Mouse (Mus musculus): ENCODE data around the gene Prr27.

Gene Prr27

DNA sequence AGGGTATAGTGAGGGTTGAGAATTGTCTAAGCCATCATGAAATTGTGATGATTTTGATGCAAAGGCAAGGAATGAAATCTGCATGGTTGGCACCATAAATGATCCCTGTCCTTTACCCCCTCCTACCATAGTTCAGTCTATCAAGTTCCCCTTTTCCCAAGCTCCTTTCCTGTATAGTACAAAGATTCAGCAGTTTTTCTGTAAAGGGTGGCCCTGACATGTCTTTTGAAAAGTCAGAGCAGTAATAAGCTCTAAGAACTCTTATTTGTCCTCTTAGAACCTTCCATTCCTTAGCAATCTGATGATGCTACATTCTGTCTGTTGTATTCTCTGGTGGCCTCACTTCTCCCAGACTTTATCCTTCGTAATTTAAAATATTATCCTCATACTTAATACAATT lies at the start of gene Prr27:
Gene Prr27 (plus strand): TSS at position 301 of the 400 bp plus-strand sequence.
- DNase-seq: no peak

DNA sequence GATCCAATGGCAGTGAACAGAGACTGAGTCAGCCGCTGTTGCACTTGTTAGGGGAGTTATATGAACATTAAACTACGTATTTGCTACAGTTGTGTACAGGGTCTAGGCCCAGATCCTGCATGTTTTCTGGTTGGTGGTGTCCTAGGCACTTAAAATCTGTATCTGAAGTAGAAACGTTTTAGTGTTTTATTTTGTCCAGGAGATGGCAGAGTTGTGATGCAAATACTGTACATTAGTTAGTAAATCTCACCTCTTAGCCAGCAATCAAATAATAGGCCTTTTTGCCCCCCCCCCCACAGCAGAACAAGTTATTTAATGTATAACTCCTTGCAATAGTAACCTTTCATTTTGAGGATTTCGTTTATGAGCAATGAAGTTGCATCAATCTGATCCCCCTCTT lies 42.8 kb upstream of the Prr27 start:
- DNase-seq: no peak

DNA sequence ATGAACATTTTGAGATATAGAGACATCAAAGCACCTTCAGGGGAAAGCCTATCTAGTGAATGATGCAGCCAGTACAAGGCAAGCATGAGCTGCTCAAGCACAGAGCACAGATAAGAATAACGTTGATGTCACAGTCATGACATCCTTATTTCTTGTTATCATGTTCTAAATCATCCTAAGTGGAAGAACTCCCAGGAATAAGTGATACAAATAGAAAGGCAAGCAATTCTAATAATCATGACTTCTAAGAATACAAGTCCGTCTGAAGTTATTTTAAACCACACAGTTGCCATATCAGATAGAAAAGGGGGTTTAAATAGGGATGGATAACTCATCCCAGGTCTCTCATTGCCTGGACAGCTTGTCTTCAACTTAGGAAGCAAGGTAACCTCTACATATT lies 17.7 kb upstream of the Prr27 start, which contains the start of gene Csn1s2b:
Gene Csn1s2b (plus strand): TSS at position 301 of the 400 bp plus-strand sequence.
- no peak for DNase-seq

DNA sequence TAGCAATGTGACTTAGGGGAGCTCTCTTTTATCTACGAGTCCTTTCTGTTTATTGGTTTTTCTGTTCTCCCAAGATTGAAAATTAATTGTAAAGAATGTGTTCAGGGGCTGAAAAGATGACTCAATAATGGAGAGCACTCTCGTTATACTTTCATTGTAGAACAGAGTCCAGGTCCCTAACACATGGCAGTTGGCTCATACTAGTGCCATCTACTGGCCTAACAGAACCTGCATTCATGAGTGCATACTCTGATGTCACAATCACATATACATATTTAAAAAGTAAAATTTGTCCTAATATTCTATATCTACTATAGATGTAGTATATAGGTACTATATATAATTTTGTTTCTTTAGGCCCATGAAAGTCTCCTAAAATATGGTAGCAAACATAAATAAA lies 16.2 kb upstream of the Prr27 start:
- no peak for DNase-seq

DNA sequence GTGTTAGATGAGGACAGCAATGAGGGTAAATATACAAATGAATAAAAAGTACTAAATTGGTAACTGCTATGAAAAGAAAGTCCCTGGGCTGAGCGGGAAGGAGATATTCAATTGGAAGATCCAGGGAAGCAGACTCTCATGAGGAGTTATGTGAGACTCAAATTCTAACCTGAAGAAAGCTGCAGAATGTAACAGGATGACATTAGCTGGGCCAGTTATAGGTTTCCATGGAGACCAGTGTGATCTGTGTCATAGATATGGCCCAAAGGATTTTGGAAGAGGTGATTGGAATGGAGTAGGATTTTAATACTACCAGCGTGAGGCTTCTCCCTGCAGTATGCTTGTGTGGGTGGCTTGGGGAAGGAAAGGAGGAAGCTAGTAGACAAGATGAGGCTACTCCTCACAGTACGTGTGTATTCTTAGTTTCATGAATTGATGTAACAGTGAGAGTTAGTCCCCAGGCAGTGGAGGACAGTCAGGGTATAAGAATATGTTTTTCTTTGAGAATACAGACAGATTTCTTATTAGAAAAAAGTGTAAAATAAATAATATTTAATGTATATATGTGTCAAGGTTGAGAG lies 29.7 kb downstream of the Prr27 start:
- no peak for DNase-seq

DNA sequence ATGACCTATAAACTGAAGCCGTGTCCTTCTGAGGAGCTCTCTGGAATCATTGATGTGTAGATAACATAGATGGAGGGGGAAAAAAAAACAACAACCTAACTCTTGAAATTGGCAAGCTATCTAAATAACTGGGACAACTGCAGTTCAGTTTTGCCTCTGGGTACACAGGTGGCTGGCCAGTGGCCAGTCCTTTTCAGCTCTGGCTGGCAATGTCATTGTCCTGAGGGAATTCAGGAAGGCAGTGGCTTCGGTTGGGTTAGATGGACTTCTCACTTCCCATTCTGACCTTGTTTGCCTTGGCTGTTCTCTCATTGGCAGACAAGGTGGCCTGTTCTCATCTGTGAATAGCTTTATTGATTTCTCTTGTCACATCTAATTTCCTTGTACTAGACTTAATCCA lies 44.6 kb downstream of the Prr27 start:
- no peak for DNase-seq

DNA sequence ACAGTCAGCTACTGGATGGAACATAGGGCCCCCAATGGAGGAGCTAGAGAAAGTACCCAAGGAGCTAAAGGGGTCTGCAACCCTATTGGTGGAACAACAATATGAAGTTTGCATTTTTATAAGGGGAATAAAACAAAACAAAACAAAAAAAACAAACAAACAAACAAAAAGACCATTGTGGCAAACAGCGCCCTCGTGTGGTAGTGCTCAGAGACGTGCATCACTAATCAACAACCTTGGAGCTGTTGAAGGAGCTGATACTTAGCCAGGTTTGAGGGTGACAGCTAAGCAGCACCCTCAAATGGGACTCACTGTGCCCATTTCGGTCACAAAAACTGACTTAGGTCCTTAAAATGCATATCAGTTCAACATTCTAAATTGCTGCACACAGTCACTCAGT lies 45.9 kb downstream of the Prr27 start:
- peak; percentile 2 for DNase-seq

DNA sequence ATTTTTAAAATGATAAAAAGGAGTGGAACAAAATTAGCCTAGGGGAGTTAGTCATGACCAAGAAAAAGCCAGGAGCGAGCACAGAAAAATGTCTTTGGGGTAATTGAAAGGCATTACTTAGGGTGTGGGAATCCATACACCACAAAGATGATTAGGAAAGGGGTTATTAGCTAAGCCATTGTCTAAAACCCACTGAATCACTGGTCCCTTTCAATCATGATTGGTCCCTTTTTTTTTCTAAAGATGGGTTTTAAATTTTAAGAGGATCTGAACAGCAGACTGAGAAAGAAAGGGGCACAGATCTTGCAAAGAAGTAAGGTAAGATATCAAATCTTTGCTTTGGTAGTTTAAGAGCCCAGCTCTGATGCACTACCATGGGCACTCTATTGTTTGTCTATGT lies 59.2 kb downstream of the Prr27 start, which contains the start of gene Odam:
Gene Odam (plus strand): TSS at position 301 of the 400 bp plus-strand sequence.
- DNase-seq: no peak

Measured in embryo, embryonic 11 days (tissue).